22 mouse cellular contexts compared by ENCODE assay signal in the genomic region with DNA sequence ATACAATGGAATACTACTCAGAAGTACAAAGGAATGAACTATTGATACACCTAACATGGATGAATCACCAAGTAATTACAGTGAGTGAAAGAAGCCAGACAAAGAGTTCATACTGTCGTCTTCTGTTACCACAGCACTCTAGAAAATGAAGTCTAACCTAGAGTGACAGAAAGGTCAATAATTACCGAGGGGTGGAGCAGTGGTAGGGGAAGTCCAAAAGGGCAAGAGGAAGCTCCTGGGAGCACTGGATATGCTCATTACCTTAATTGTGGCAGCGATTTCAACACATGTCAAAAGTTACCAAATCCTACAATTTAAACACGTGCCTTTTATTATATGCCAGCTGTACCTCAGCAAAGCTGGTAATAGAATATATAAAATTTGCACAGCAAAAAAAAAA.
A peak's percentile ranks its signal among the peaks of the same experiment; 100 is the strongest.
DNase-seq lines count a peak whose midpoint lies in the region; ATAC-seq and TF ChIP-seq lines count a peak whose summit lies in the region.
"Had no signal": no experiment of that assay in that cellular context is flagged by ENCODE, and none has a peak within 500 bp of the region (broad histone marks: within the 10 kb centered on the region; RNA-seq: fewer than 3 reads in every experiment).

No protein-coding gene starts in this region.

- 10% methylated on average over 4 of the region's 4 CpGs for WGBS in liver, adult 2 months
- 52% methylated on average over 4 of the region's 4 CpGs for WGBS in liver, embryonic 11.5 days
- WGBS in intestine, embryonic 14.5 days, result 60% methylated on average over 4 of the region's 4 CpGs
- 66% methylated on average over 4 of the region's 4 CpGs for WGBS in midbrain, embryonic 15.5 days

- no peak for TF ChIP-seq POLR2A in liver, adult 2 months (IDR thresholded peaks at IDR 0.05; ENCODE audit: extremely low read depth, insufficient read depth, low read length)

- peak; percentile 97 for DNase-seq in liver, adult 2 months (ENCODE audit: extremely low read depth, low read depth, low spot score)
- no peak for DNase-seq in liver, embryonic 11.5 days (ENCODE audit: low spot score)
- peak; percentile 36 for DNase-seq in intestine, embryonic 14.5 days (ENCODE audit: low spot score)
- DNase-seq in kidney, postnatal 25 days, result peak; percentile 34 to 49
- peak; percentile 33 for DNase-seq in retina, postnatal 1 day
- DNase-seq in adrenal gland, adult (ENCODE audit: inconsistent age in 2 of 2, low spot score in 1 of 2), result no peak
- DNase-seq in cerebellum, postnatal 4 days (ENCODE audit: low spot score in 2 of 2), result no peak
- DNase-seq: adrenal gland, postnatal 10 days; cerebellum, postnatal 10 days; embryo, embryonic 11 days; gastrocnemius, postnatal 10 days; lung, embryonic 14.5 days; lung, postnatal 4 days; right cerebral cortex, postnatal 14 days; thymus, adult 2 months had no signal

- no peaks in the 10 kb centered on the region for H3K27me3 ChIP-seq in liver, adult 2 months (ENCODE audit: control insufficient read depth, insufficient read depth, low read length)
- no peaks in the 10 kb centered on the region for H3K27me3 ChIP-seq in liver, embryonic 11.5 days (replicated peaks; ENCODE audit: control insufficient read depth, insufficient read depth, low read length)
- H3K27me3 ChIP-seq in intestine, embryonic 14.5 days (replicated peaks; ENCODE audit: control insufficient read depth, insufficient read depth, low read length), result no peaks in the 10 kb centered on the region
- no peaks in the 10 kb centered on the region for H3K27me3 ChIP-seq in midbrain, embryonic 15.5 days (replicated peaks)
- H3K27me3 ChIP-seq: midbrain, embryonic 12.5 days; neural tube, embryonic 13.5 days; stomach, embryonic 15.5 days had no signal

- H3K27ac ChIP-seq in liver, adult 2 months (replicated peaks; ENCODE audit: insufficient read depth, low read depth, low read length), result no peak overlapping the region
- H3K27ac ChIP-seq in liver, embryonic 11.5 days (ENCODE audit: low read depth, low read length), result no peak overlapping the region
- no peak overlapping the region for H3K27ac ChIP-seq in intestine, embryonic 14.5 days (ENCODE audit: low read depth)
- H3K27ac ChIP-seq in midbrain, embryonic 15.5 days, result no peak overlapping the region
- H3K27ac ChIP-seq: hindbrain, postnatal 0 days; layer of hippocampus, adult 2 months; midbrain, embryonic 12.5 days; neural tube, embryonic 13.5 days; stomach, embryonic 15.5 days had no signal

- H3K4me3 ChIP-seq in liver, adult 2 months (ENCODE audit: insufficient read depth, low read depth, low read length), result no peak overlapping the region
- H3K4me3 ChIP-seq in liver, embryonic 11.5 days (ENCODE audit: low read depth, low read length), result no peak overlapping the region
- H3K4me3 ChIP-seq in intestine, embryonic 14.5 days (ENCODE audit: low read depth, low read length), result no peak overlapping the region
- no peak overlapping the region for H3K4me3 ChIP-seq in midbrain, embryonic 15.5 days
- H3K4me3 ChIP-seq: layer of hippocampus, adult 2 months; midbrain, embryonic 12.5 days; neural tube, embryonic 13.5 days; stomach, embryonic 15.5 days had no signal

- H3K4me2 ChIP-seq in liver, embryonic 11.5 days, result no peak overlapping the region
- no peak overlapping the region for H3K4me2 ChIP-seq in intestine, embryonic 14.5 days (ENCODE audit: low read length)
- no peak overlapping the region for H3K4me2 ChIP-seq in midbrain, embryonic 15.5 days
- H3K4me2 ChIP-seq: lung, embryonic 14.5 days; midbrain, embryonic 12.5 days; neural tube, embryonic 13.5 days; stomach, embryonic 15.5 days had no signal

- no peaks in the 10 kb centered on the region for H3K9me3 ChIP-seq in liver, embryonic 11.5 days (ENCODE audit: control insufficient read depth, low read length)
- no peaks in the 10 kb centered on the region for H3K9me3 ChIP-seq in intestine, embryonic 14.5 days (ENCODE audit: control insufficient read depth, low read length)
- H3K9me3 ChIP-seq in midbrain, embryonic 15.5 days, result no peaks in the 10 kb centered on the region
- H3K9me3 ChIP-seq: midbrain, embryonic 12.5 days; neural tube, embryonic 13.5 days; stomach, embryonic 15.5 days had no signal

- no peak for TF ChIP-seq CTCF in liver, adult 2 months (IDR thresholded peaks at IDR 0.05; ENCODE audit: low read depth, low read length)

- H3K4me1 ChIP-seq in liver, adult 2 months (ENCODE audit: control insufficient read depth, insufficient read depth, low read length), result peaks cover 10% of the 10 kb centered on the region
- H3K4me1 ChIP-seq in liver, embryonic 11.5 days (replicated peaks; ENCODE audit: control insufficient read depth, insufficient read depth, low read length), result no peaks in the 10 kb centered on the region
- H3K4me1 ChIP-seq in intestine, embryonic 14.5 days (replicated peaks; ENCODE audit: control insufficient read depth, insufficient read depth, low read length), result no peaks in the 10 kb centered on the region
- no peaks in the 10 kb centered on the region for H3K4me1 ChIP-seq in midbrain, embryonic 15.5 days
- H3K4me1 ChIP-seq: midbrain, embryonic 12.5 days; neural tube, embryonic 13.5 days; stomach, embryonic 15.5 days had no signal

- no peaks in the 10 kb centered on the region for H3K79me2 ChIP-seq in liver, adult 2 months (ENCODE audit: control insufficient read depth, insufficient read depth, low read length)

- H3K9ac ChIP-seq in liver, adult 2 months (ENCODE audit: low read depth, low read length), result no peak overlapping the region
- H3K9ac ChIP-seq in liver, embryonic 11.5 days (ENCODE audit: low read depth, low read length), result no peak overlapping the region
- H3K9ac ChIP-seq in intestine, embryonic 14.5 days (ENCODE audit: low read length), result no peak overlapping the region
- H3K9ac ChIP-seq in midbrain, embryonic 15.5 days, result no peak overlapping the region
- H3K9ac ChIP-seq: lung, embryonic 14.5 days; midbrain, embryonic 12.5 days; neural tube, embryonic 13.5 days; stomach, embryonic 15.5 days had no signal

- H3K36me3 ChIP-seq in liver, adult 2 months (ENCODE audit: control insufficient read depth, insufficient read depth, low read length), result no peaks in the 10 kb centered on the region
- H3K36me3 ChIP-seq in liver, embryonic 11.5 days (ENCODE audit: control insufficient read depth, insufficient read depth, low read length), result no peaks in the 10 kb centered on the region
- no peaks in the 10 kb centered on the region for H3K36me3 ChIP-seq in intestine, embryonic 14.5 days (ENCODE audit: control insufficient read depth, insufficient read depth, low read length)
- H3K36me3 ChIP-seq in midbrain, embryonic 15.5 days (replicated peaks), result no peaks in the 10 kb centered on the region
- H3K36me3 ChIP-seq: midbrain, embryonic 12.5 days; neural tube, embryonic 13.5 days; stomach, embryonic 15.5 days had no signal

- ATAC-seq in liver, embryonic 11.5 days (replicated peaks; ENCODE audit: low FRiP score), result no peak
- no peak for ATAC-seq in intestine, embryonic 14.5 days (replicated peaks; ENCODE audit: low FRiP score, low TSS enrichment, low read depth)
- ATAC-seq in midbrain, embryonic 15.5 days (replicated peaks), result no peak
- ATAC-seq: hindbrain, postnatal 0 days; Patski had no signal

Comparison
In these comparisons a context has a peak if more than half of its experiments do, and no peak if none do; other contexts are left out.
1. DNase-seq: peak in liver, adult 2 months (single experiment), intestine, embryonic 14.5 days (single experiment), kidney, postnatal 25 days (2 of 2) and retina, postnatal 1 day (single experiment); none in liver, embryonic 11.5 days (single experiment), adrenal gland, adult (0 of 2) and cerebellum, postnatal 4 days (0 of 2).